Mouse (Mus musculus) neural tube, embryonic 11.5 days (tissue): Measurements from ENCODE around the gene Slc30a2. TPM values are rescaled to one million over a fixed set of nuclear protein-coding genes. Genes with fewer than 3 reads are reported as not detected.
"Not testable (repeated sequence)": the region's sequence is repeated elsewhere in the genome, so short reads cannot be mapped to it uniquely, and the experiment has no call there.

ENCODE experiments used
- ATAC-seq: fragments of 200-750 bp; cut with Nextera tagmentation; 2 replicates; pipeline ENCODE4 v1.8.0; 2017; ENCODE audit warnings: moderate number of reproducible peaks, mild to moderate bottlenecking, moderate TSS enrichment, moderate library complexity; ENCODE audit not compliant: insufficient read depth, low FRiP score, low TSS enrichment
- DNase-seq: peaks from one replicate; pipeline ENCODE4 v3.0.0-alpha.2; 2015; ENCODE audit warnings: low spot score
- H3K27ac ChIP-seq: fragments of 300-500 bp; sonication (generic); 2 replicates; pipeline ENCODE4 v1.5.1; 2014; ENCODE audit warnings: low read depth, mild to moderate bottlenecking, low read length
- H3K27me3 ChIP-seq: fragments of 300-500 bp; sonication (generic); 2 replicates; pipeline ENCODE4 v1.6.1; 2014; ENCODE audit warnings: mild to moderate bottlenecking, low read length, mixed read lengths; ENCODE audit not compliant: control insufficient read depth, insufficient read depth
- H3K36me3 ChIP-seq: fragments of 300-500 bp; sonication (generic); 2 replicates; pipeline ENCODE4 v1.6.1; 2014; ENCODE audit warnings: mild to moderate bottlenecking, low read length, moderate library complexity, mixed read lengths; ENCODE audit not compliant: control insufficient read depth, insufficient read depth
- H3K4me1 ChIP-seq: fragments of 300-500 bp; sonication (generic); 2 replicates; pipeline ENCODE4 v1.6.1; 2014; ENCODE audit warnings: low read length, mixed read lengths; ENCODE audit not compliant: control insufficient read depth, insufficient read depth
- H3K4me2 ChIP-seq: fragments of 300-500 bp; sonication (generic); 2 replicates; pipeline ENCODE4 v1.6.1; 2014; ENCODE audit warnings: low read depth, mild to moderate bottlenecking, moderate library complexity
- H3K4me3 ChIP-seq: fragments of 300-500 bp; sonication (generic); 2 replicates; pipeline ENCODE4 v1.5.1; 2014; ENCODE audit warnings: low read depth, low read length
- H3K9ac ChIP-seq: fragments of 300-500 bp; sonication (generic); 2 replicates; pipeline ENCODE4 v1.6.1; 2014; ENCODE audit warnings: mild to moderate bottlenecking, low read length
- H3K9me3 ChIP-seq: fragments of 300-500 bp; sonication (generic); 2 replicates; pipeline ENCODE4 v1.6.1; 2016; ENCODE audit warnings: low read length; ENCODE audit not compliant: control insufficient read depth
- WGBS: fragments of 180-500 bp; shearing (Covaris S2); extraction: QIAGEN DNeasy Blood & Tissue Kit; methylation state at CpG from one replicate; pipeline ENCODE4 v1.1.7; 2014; 5-methylcytosine and 5-hydroxymethylcytosine counted together
- polyA plus RNA-seq: library from polyadenylated mRNA; unstranded; fragments of >200 nt; fragmentation: Nextera tagmentation; extraction: Ambion mirVana; gene quantifications from 2 replicates; pipeline ENCODE4 v1.2.1, GENCODE M21; 2014

The Slc30a2 gene
- polyA plus RNA-seq, 1 experiment from 2014 or later, result not detected

- Histone ChIP-seq H3K4me2 (no peak overlapping the region), H3K36me3 (no peaks in the 10 kb centered on the region), H3K27ac (no peak overlapping the region), H3K9me3 (no peaks in the 10 kb centered on the region), H3K9ac (no peak overlapping the region), H3K4me1 (no peaks in the 10 kb centered on the region), H3K4me3 (no peak overlapping the region), H3K27me3 (no peaks in the 10 kb centered on the region)
- 85% methylated on average over 8 of the region's 8 CpGs for WGBS
- no peak for DNase-seq
- ATAC-seq, result no peak
Measured at GRCm38 (mm10) chr4:134328832-134329231, 14.1 kb upstream of the Slc30a2 start.

GRCm38 (mm10) chr4:134330281-134330680 lies 12.7 kb upstream of the Slc30a2 start:
- 73% methylated on average over 5 of the region's 5 CpGs for WGBS
- no peak for ATAC-seq
- H3K27ac ChIP-seq, result no peak overlapping the region
- H3K9ac ChIP-seq, result no peak overlapping the region
- no peak for DNase-seq
- no peak overlapping the region for H3K4me3 ChIP-seq
- no peaks in the 10 kb centered on the region for H3K27me3 ChIP-seq
- H3K36me3 ChIP-seq, result no peaks in the 10 kb centered on the region
- no peak overlapping the region for H3K4me2 ChIP-seq
- no peaks in the 10 kb centered on the region for H3K9me3 ChIP-seq
- H3K4me1 ChIP-seq, result no peaks in the 10 kb centered on the region

- not testable (repeated sequence) for H3K4me2 ChIP-seq, ATAC-seq, H3K4me1 ChIP-seq, H3K36me3 ChIP-seq, DNase-seq, H3K9ac ChIP-seq, H3K9me3 ChIP-seq, H3K4me3 ChIP-seq, H3K27ac ChIP-seq
- H3K27me3 ChIP-seq, result peaks cover 36% of the 10 kb centered on the region
- WGBS, result 76% methylated on average over 6 of the region's 6 CpGs
Measured at GRCm38 (mm10) chr4:134341231-134341630, 1.8 kb upstream of the Slc30a2 start.

GRCm38 (mm10) chr4:134342213-134342779 lies 685 bp upstream of the Slc30a2 start:
- H3K4me3 ChIP-seq, result no peak overlapping the region
- H3K4me1 ChIP-seq, result 0 out of 2 replicates have a peak, but pooled peaks cover 5% of the 10 kb centered on the region
- H3K27me3 ChIP-seq, result peaks cover 36% of the 10 kb centered on the region
- H3K9ac ChIP-seq, result no peak overlapping the region
- no peaks in the 10 kb centered on the region for H3K36me3 ChIP-seq
- H3K9me3 ChIP-seq, result no peaks in the 10 kb centered on the region
- no peak overlapping the region for H3K27ac ChIP-seq
- no peak for DNase-seq
- H3K4me2 ChIP-seq, result no peak overlapping the region
- ATAC-seq, result no peak
- WGBS, result 43% methylated on average over 11 of the region's 11 CpGs

GRCm38 (mm10) chr4:134344620-134345019 lies 1.6 kb downstream of the Slc30a2 start:
- H3K9me3 ChIP-seq, result no peaks in the 10 kb centered on the region
- ATAC-seq (no peak), DNase-seq (no peak)
- 42% methylated on average over 3 of the region's 3 CpGs for WGBS
- no peak overlapping the region for H3K27ac ChIP-seq
- no peak overlapping the region for H3K4me2 ChIP-seq
- H3K36me3 ChIP-seq, result no peaks in the 10 kb centered on the region
- 0 out of 2 replicates have a peak, but pooled peaks cover 5% of the 10 kb centered on the region for H3K4me1 ChIP-seq
- H3K4me3 ChIP-seq, result no peak overlapping the region
- no peak overlapping the region for H3K9ac ChIP-seq
- peaks cover 36% of the 10 kb centered on the region for H3K27me3 ChIP-seq

- DNase-seq, result peak; percentile 4
- no peaks in the 10 kb centered on the region for H3K36me3 ChIP-seq
- no peak overlapping the region for H3K27ac ChIP-seq
- H3K4me3 ChIP-seq, result no peak overlapping the region
- H3K4me2 ChIP-seq, result no peak overlapping the region
- 91% methylated on average over 15 of the region's 15 CpGs for WGBS
- no peak overlapping the region for H3K9ac ChIP-seq
- ATAC-seq, result no peak
- 0 out of 2 replicates have a peak, but pooled peaks cover 5% of the 10 kb centered on the region for H3K4me1 ChIP-seq
- peaks cover 36% of the 10 kb centered on the region for H3K27me3 ChIP-seq
- no peaks in the 10 kb centered on the region for H3K9me3 ChIP-seq
Measured at GRCm38 (mm10) chr4:134345802-134346201, 2.8 kb downstream of the Slc30a2 start.

- no peak for DNase-seq
- H3K36me3 ChIP-seq, result no peaks in the 10 kb centered on the region
- peaks cover 9% of the 10 kb centered on the region; the same call in 1 of the 2 replicates for H3K4me1 ChIP-seq
Measured at GRCm38 (mm10) chr4:134348078-134348477, 5.1 kb downstream of the Slc30a2 start.

GRCm38 (mm10) chr4:134348545-134348944 lies 5.6 kb downstream of the Slc30a2 start:
- WGBS, result 86% methylated on average over 5 of the region's 5 CpGs
- no peak overlapping the region for H3K4me2 ChIP-seq
- no peak overlapping the region for H3K4me3 ChIP-seq
- H3K9me3 ChIP-seq, result no peaks in the 10 kb centered on the region
- peaks cover 5% of the 10 kb centered on the region; the same call in 1 of the 2 replicates for H3K4me1 ChIP-seq
- H3K27me3 ChIP-seq, result peaks cover 14% of the 10 kb centered on the region
- H3K36me3 ChIP-seq, result no peaks in the 10 kb centered on the region
- no peak overlapping the region for H3K27ac ChIP-seq
- H3K9ac ChIP-seq, result no peak overlapping the region
- DNase-seq (no peak), ATAC-seq (no peak)

More at GRCm38 (mm10) chr4:134348078-134348477, 5.1 kb downstream of the Slc30a2 start:
- Histone ChIP-seq H3K9ac (no peak overlapping the region), H3K4me2 (no peak overlapping the region), H3K27ac (no peak overlapping the region), H3K27me3 (peaks cover 19% of the 10 kb centered on the region), H3K4me3 (no peak overlapping the region), H3K9me3 (no peaks in the 10 kb centered on the region)
- ATAC-seq, result no peak
- 85% methylated on average over 11 of the region's 11 CpGs for WGBS

- ATAC-seq, result no peak
- Histone ChIP-seq H3K36me3 (no peaks in the 10 kb centered on the region), H3K9ac (no peak overlapping the region), H3K4me1 (peaks cover 5% of the 10 kb centered on the region; the same call in 1 of the 2 replicates), H3K4me2 (no peak overlapping the region), H3K4me3 (no peak overlapping the region), H3K9me3 (no peaks in the 10 kb centered on the region), H3K27ac (no peak overlapping the region), H3K27me3 (peaks cover 3% of the 10 kb centered on the region)
- 90% methylated on average over 7 of the region's 7 CpGs for WGBS
- no peak for DNase-seq
Measured at GRCm38 (mm10) chr4:134349829-134350228, 6.8 kb downstream of the Slc30a2 start.
